Mouse (Mus musculus) C2C12 (cell line): ENCODE measurements around the gene Ppargc1a. TPM values are rescaled to one million over a fixed set of nuclear protein-coding genes. Genes with fewer than 3 reads are reported as not detected.
A peak's percentile ranks its signal among the peaks of the same experiment; 100 is the strongest.

ENCODE experiments used
- H3K27me3 ChIP-seq: one replicate; pipeline ENCODE4 v1.6.1; 2011; ENCODE audit not compliant: control insufficient read depth, insufficient read depth, insufficient read length
- H3K36me3 ChIP-seq: one replicate; pipeline ENCODE4 v1.6.1; 2011; ENCODE audit not compliant: control insufficient read depth, insufficient read depth
- H3K4me3 ChIP-seq: one replicate; pipeline ENCODE4 v1.5.1; 2011; ENCODE audit warnings: mild to moderate bottlenecking, control low read depth; ENCODE audit not compliant: poor library complexity, insufficient read depth, severe bottlenecking
- H3K79me2 ChIP-seq: one replicate; pipeline ENCODE4 v1.6.1; 2011; ENCODE audit not compliant: control insufficient read depth, insufficient read depth
- H3K79me3 ChIP-seq: one replicate; pipeline ENCODE4 v1.6.1; 2011; ENCODE audit warnings: low read depth, control low read depth
- H3ac ChIP-seq: one replicate; pipeline ENCODE3; 2011; ENCODE audit warnings: low read depth; ENCODE audit not compliant: control insufficient read depth, insufficient read length
- CEBPB ChIP-seq: IDR thresholded peaks from one replicate; pipeline ENCODE4 v1.6.1; 2011; ENCODE audit warnings: low read depth, mild to moderate bottlenecking, control low read depth, moderate library complexity
- CTCF ChIP-seq: IDR thresholded peaks from one replicate; pipeline ENCODE4 v1.5.1; 2011; ENCODE audit not compliant: control insufficient read depth, insufficient read depth, insufficient read length
- FOSL1 ChIP-seq: IDR thresholded peaks from one replicate; pipeline ENCODE4 v1.8.0; 2011; ENCODE audit warnings: mild to moderate bottlenecking, low read length; ENCODE audit not compliant: poor library complexity, insufficient read depth, severe bottlenecking
- MAX ChIP-seq: IDR thresholded peaks from one replicate; pipeline ENCODE4 v1.6.1; 2011; ENCODE audit warnings: mild to moderate bottlenecking, control low read depth
- MYOD1 ChIP-seq: IDR thresholded peaks from one replicate; pipeline ENCODE4 v1.6.1; 2011; ENCODE audit warnings: low read depth; ENCODE audit not compliant: control insufficient read depth, insufficient read length
- MYOG ChIP-seq: IDR thresholded peaks from one replicate; pipeline ENCODE4 v1.6.1; 2011; ENCODE audit not compliant: control insufficient read depth, insufficient read length; ENCODE audit errors: extremely low read depth
- USF1 ChIP-seq: IDR thresholded peaks from one replicate; pipeline ENCODE4 v1.6.1; 2011; ENCODE audit warnings: low read depth, mild to moderate bottlenecking, control low read depth, moderate library complexity
- polyA plus RNA-seq: library from polyadenylated mRNA; unstranded; fragments of >200 nt; fragmentation: generic; extraction: Trizol; gene quantifications from one replicate; pipeline ENCODE4 v1.2.1, GENCODE M21; 2012; ENCODE audit warnings: missing spikeins

Ppargc1a gene
- polyA plus RNA-seq, 1 experiment: 0.25 TPM

DNA sequence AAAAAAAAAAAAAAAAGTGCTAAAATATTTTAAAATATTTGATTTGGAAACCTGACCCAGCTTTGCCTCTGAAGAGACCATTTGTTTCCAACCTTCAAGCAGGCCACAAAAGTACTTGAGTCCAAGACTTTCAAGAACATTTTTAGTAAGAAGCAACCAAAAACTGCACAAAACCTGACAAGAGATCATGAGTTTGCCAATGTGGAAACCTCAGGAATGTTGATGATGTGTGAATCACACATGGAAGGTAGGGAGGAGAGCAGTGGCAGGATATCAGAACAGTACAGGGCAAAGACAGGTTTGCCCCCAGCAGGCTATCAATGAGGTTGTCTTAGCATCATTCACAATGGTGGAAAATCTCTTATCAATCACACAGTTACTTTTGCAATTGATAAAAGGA is 2.5 kb downstream of the Ppargc1a start:
- H3K79me3 ChIP-seq: no peaks in the 10 kb centered on the region
- H3K36me3 ChIP-seq: no peaks in the 10 kb centered on the region
- no peak for TF ChIP-seq MAX
- TF ChIP-seq MYOG: no peak
- no peak overlapping the region for H3ac ChIP-seq
- no peaks in the 10 kb centered on the region for H3K27me3 ChIP-seq
- no peaks in the 10 kb centered on the region for H3K79me2 ChIP-seq
- no peak overlapping the region for H3K4me3 ChIP-seq

DNA sequence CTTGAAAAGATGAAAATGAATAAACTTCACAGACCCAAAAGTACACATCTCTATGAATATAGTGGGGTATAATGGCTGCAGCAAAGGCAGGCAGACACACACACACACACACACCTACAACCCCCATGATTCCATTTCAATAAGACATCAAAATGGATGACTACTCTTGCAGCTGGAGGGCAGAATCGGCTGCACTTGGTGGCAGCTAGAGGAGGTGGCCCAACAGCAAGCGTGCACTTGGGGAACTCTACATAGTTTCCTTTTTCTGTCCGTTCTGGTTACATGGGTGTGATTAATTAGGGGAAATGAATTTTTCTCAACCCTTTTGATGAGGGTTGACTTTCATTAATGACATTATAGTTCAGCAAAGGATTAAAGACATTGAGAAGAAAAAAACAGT is 4.0 kb downstream of the Ppargc1a start:
- TF ChIP-seq FOSL1 (no peak), USF1 (no peak), MYOD1 (no peak), CEBPB (no peak), MYOG (no peak), CTCF (no peak), MAX (no peak)
- Histone ChIP-seq H3ac (no peak overlapping the region), H3K27me3 (no peaks in the 10 kb centered on the region), H3K4me3 (no peak overlapping the region), H3K79me2 (no peaks in the 10 kb centered on the region), H3K79me3 (no peaks in the 10 kb centered on the region), H3K36me3 (no peaks in the 10 kb centered on the region)

DNA sequence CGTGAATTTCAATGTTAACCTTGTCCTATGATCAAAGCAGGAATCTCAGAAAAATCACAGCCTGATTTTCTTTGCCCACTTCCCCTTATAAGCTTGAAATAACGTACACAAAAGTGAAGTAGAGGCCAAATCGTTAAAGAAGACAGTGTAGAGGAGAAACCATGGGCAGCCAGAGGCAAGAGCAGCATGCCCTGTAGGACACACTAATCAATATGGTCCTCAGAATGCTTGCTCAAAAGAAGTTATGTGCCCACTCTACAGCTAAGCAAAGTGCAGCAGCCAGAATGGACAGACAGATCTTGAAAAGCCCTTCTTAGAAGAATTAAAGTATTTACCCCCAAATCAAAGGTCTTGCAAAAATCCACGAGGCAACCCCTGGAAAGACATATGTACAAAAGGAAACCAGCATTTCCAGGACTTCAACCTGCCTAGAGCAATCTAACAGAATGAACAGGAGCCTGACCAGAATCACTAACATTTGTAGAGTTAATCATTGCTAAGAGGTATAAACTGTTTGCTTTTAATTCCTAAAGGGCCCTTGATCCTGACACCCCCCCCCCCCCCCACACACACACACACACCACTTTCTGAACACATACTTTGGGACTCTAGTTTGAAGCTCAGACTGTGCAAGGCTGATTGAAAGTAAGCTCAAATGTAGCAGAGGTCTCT is 9.8 kb downstream of the Ppargc1a start:
- no peak for TF ChIP-seq MAX
- TF ChIP-seq FOSL1: no peak
- H3K36me3 ChIP-seq: no peaks in the 10 kb centered on the region
- H3ac ChIP-seq: no peak overlapping the region
- no peak overlapping the region for H3K4me3 ChIP-seq
- H3K79me3 ChIP-seq: no peaks in the 10 kb centered on the region
- H3K79me2 ChIP-seq: no peaks in the 10 kb centered on the region
- no peaks in the 10 kb centered on the region for H3K27me3 ChIP-seq

DNA sequence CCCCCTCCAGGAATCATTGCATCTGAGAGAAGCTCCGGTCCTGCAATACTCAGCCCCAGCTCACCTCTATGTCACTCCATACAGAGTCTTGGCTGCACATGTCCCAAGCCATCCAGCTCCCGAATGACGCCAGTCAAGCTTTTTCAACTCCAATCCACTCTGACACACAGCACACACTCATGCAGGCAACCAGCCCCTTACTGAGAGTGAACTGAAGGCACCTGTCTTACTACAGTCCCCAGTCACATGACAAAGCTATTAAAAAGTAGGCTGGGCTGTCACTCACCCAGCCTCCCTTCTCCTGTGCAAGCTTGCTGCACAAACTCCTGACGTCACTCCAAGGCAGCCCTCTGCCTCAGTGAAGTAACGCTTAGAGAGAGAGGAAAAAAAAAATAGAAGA is 13.9 kb downstream of the Ppargc1a start:
- H3K36me3 ChIP-seq: no peaks in the 10 kb centered on the region
- H3K27me3 ChIP-seq: no peaks in the 10 kb centered on the region
- no peaks in the 10 kb centered on the region for H3K79me3 ChIP-seq
- H3K4me3 ChIP-seq: no peak overlapping the region
- no peaks in the 10 kb centered on the region for H3K79me2 ChIP-seq
- no peak overlapping the region for H3ac ChIP-seq
- TF ChIP-seq MAX (no peak), USF1 (peak; percentile 46), MYOG (no peak)

DNA sequence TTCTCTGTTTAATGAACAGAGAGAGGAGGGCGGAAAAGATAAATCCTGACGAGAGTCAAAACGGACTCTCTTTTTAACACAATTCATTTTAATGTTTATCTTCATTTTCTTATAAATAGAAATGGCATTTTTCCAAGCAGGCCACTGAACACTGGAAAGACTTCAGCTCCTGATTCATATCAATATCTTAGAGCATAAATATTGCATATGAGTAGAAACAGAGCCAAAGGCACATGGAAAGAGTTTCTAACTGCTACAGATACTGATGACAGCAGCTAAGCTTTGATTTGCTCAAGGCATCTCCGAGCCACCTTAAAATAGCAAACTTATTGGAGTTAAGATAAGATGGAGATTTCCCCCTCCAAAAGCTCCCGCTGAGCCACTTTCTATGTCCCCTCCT is 14.3 kb downstream of the Ppargc1a start:
- no peaks in the 10 kb centered on the region for H3K79me3 ChIP-seq
- TF ChIP-seq MAX (no peak), MYOD1 (no peak), CTCF (no peak), CEBPB (no peak), FOSL1 (no peak), USF1 (no peak), MYOG (no peak)
- no peaks in the 10 kb centered on the region for H3K79me2 ChIP-seq
- H3K36me3 ChIP-seq: no peaks in the 10 kb centered on the region
- H3ac ChIP-seq: no peak overlapping the region
- H3K4me3 ChIP-seq: peak overlapping the region; percentile 53
- no peaks in the 10 kb centered on the region for H3K27me3 ChIP-seq

DNA sequence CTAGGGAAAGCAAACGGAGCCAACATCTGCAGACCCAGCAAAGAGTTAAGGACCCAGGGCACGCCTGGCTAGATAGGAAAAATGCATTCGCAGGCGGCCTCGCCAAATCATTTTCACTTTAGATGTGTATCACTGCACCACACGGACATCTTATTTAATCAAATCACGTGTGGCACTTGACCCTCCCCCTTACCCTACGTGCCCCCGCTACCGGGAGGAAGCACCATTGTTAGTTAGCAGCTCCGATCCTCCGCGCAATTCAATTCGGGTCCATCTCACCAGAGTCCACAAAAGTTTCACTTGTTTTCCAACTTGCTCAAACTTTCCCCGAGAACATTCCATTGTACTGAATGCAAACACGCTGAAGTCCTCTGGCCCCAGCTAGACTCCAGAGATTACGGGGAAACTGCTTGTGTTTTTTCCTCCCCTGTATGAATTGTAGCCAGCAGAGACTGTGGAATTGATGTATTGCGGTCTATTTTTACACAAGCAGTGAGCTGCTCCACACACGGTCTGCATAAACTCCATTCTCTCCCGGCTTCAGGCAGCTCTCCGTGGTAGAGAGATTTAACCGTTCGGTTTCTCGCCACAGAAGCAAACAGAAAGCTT is 14.9 kb downstream of the Ppargc1a start:
- H3K4me3 ChIP-seq: peak overlapping the region; percentile 53
- no peaks in the 10 kb centered on the region for H3K79me2 ChIP-seq
- no peaks in the 10 kb centered on the region for H3K79me3 ChIP-seq
- H3K36me3 ChIP-seq: no peaks in the 10 kb centered on the region
- peak overlapping the region; percentile 52 for H3ac ChIP-seq
- TF ChIP-seq CEBPB (no peak), USF1 (peak; percentile 85)
- H3K27me3 ChIP-seq: no peaks in the 10 kb centered on the region
